Mouse (Mus musculus) forebrain, embryonic 12.5 days (tissue): ENCODE measurements around the gene Araf. TPM values are rescaled to one million over a fixed set of nuclear protein-coding genes. Genes with fewer than 3 reads are reported as not detected.
"Not testable (repeated sequence)": the region's sequence is repeated elsewhere in the genome, so short reads cannot be mapped to it uniquely, and the experiment has no call there.

Source experiments
- ATAC-seq: fragments of 200-750 bp; cut with Nextera tagmentation; 2 replicates; pipeline ENCODE4 v1.8.0; 2017; ENCODE audit warnings: moderate TSS enrichment; ENCODE audit not compliant: low FRiP score
- H3K27ac ChIP-seq: fragments of 300-500 bp; sonication (generic); 2 replicates; pipeline ENCODE4 v1.5.1; 2016; ENCODE audit warnings: mild to moderate bottlenecking
- H3K27me3 ChIP-seq: fragments of 300-500 bp; sonication (generic); 2 replicates; pipeline ENCODE4 v1.6.1; 2016; ENCODE audit warnings: mild to moderate bottlenecking
- H3K36me3 ChIP-seq: fragments of 300-500 bp; sonication (generic); replicated peaks from 2 replicates; pipeline ENCODE4 v1.6.1; 2016; ENCODE audit warnings: mild to moderate bottlenecking
- H3K4me1 ChIP-seq: fragments of 300-500 bp; sonication (generic); 2 replicates; pipeline ENCODE4 v1.6.1; 2016
- H3K4me2 ChIP-seq: fragments of 300-500 bp; sonication (generic); 2 replicates; pipeline ENCODE4 v1.6.1; 2016; ENCODE audit warnings: mild to moderate bottlenecking, moderate library complexity
- H3K4me3 ChIP-seq: fragments of 300-500 bp; sonication (generic); replicated peaks from 2 replicates; pipeline ENCODE4 v1.5.1; 2016; ENCODE audit warnings: mild to moderate bottlenecking
- H3K9ac ChIP-seq: fragments of 300-500 bp; sonication (generic); 2 replicates; pipeline ENCODE4 v1.6.1; 2016; ENCODE audit warnings: mild to moderate bottlenecking
- H3K9me3 ChIP-seq: fragments of 300-500 bp; sonication (generic); 2 replicates; pipeline ENCODE4 v1.6.1; 2016
- WGBS: fragments of 180-500 bp; shearing (Covaris S2); methylation state at CpG from one replicate; pipeline ENCODE4 v1.1.7; 2016; 5-methylcytosine and 5-hydroxymethylcytosine counted together
- polyA plus RNA-seq: library from polyadenylated mRNA; unstranded; fragments of >200 nt; fragmentation: Nextera tagmentation; extraction: Ambion mirVana; gene quantifications from 2 replicates; pipeline ENCODE4 v1.2.1, GENCODE M21; 2016

The Araf gene
- polyA plus RNA-seq, 1 experiment from 2014 or later, result 133 TPM

- peak; percentile 17 for ATAC-seq
Measured at GRCm38 (mm10) chrX:20798797-20799147, 1.2 kb downstream of the Araf start.

DNA sequence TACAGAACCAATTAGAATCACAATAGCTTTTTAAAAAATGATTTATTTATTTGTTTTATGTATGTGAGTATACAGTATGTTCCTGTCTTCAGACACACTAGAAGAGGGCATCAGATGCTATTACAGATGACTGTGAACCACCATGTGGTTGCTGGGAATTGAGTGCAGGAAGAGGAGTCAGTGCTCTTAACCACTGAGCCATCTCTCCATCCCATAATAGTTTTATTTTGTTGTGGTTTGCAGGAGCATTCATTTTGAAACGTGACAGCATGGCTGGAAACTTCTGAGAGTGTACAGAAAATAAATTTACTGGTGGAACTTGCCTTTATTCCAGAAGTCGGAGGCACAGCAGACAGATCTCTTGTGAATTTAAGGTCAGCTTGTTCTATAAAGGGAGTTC, 3.8 kb downstream of the Araf start:
- WGBS, result 76% methylated on average over 2 of the region's 2 CpGs
- no peak for ATAC-seq
- no peaks in the 10 kb centered on the region for H3K4me1 ChIP-seq
- no peak overlapping the region for H3K4me3 ChIP-seq
- no peak overlapping the region for H3K9ac ChIP-seq
- no peak overlapping the region for H3K4me2 ChIP-seq
- H3K27ac ChIP-seq, result no peak overlapping the region
- no peaks in the 10 kb centered on the region for H3K27me3 ChIP-seq
- H3K9me3 ChIP-seq, result no peaks in the 10 kb centered on the region
- no peaks in the 10 kb centered on the region for H3K36me3 ChIP-seq

More at GRCm38 (mm10) chrX:20798797-20799147, 1.2 kb downstream of the Araf start:
- Histone ChIP-seq H3K36me3 (no peaks in the 10 kb centered on the region), H3K27me3 (no peaks in the 10 kb centered on the region), H3K4me2 (peak overlapping the region; percentile 51), H3K9ac (peak overlapping the region; percentile 58), H3K4me3 (peak overlapping the region; percentile 46), H3K9me3 (no peaks in the 10 kb centered on the region), H3K27ac (peak overlapping the region; percentile 92), H3K4me1 (no peaks in the 10 kb centered on the region)
- 28% methylated on average over 7 of the region's 7 CpGs for WGBS

- not testable (repeated sequence) for H3K9me3 ChIP-seq, H3K4me1 ChIP-seq, ATAC-seq, H3K9ac ChIP-seq, H3K27ac ChIP-seq, H3K27me3 ChIP-seq, H3K4me3 ChIP-seq, H3K36me3 ChIP-seq, H3K4me2 ChIP-seq
- 60% methylated on average over 1 of the region's 1 CpGs for WGBS
Measured at GRCm38 (mm10) chrX:20804301-20804700, 6.7 kb downstream of the Araf start.

GRCm38 (mm10) chrX:20806295-20806694, 8.7 kb downstream of the Araf start:
- Histone ChIP-seq H3K27ac (no peak overlapping the region), H3K36me3 (no peaks in the 10 kb centered on the region), H3K9me3 (no peaks in the 10 kb centered on the region), H3K4me1 (no peaks in the 10 kb centered on the region), H3K27me3 (no peaks in the 10 kb centered on the region), H3K9ac (no peak overlapping the region), H3K4me3 (no peak overlapping the region), H3K4me2 (no peak overlapping the region)
- ATAC-seq, result no peak
- WGBS, result 65% methylated on average over 1 of the region's 1 CpGs

- Histone ChIP-seq H3K4me3 (no peak overlapping the region), H3K4me1 (0 out of 2 replicates have a peak, but pooled peaks cover 6% of the 10 kb centered on the region), H3K36me3 (no peaks in the 10 kb centered on the region), H3K27ac (no peak overlapping the region), H3K4me2 (no peak overlapping the region), H3K27me3 (no peaks in the 10 kb centered on the region), H3K9me3 (no peaks in the 10 kb centered on the region), H3K9ac (no peak overlapping the region)
- 83% methylated on average over 6 of the region's 6 CpGs for WGBS
- no peak for ATAC-seq
Measured at GRCm38 (mm10) chrX:20816974-20817373, 19.4 kb downstream of the Araf start.

GRCm38 (mm10) chrX:20819204-20819628, 21.6 kb downstream of the Araf start:
- H3K9ac ChIP-seq, result no peak overlapping the region
- peak overlapping the region; percentile 8; the same call in 1 of the 2 replicates for H3K4me3 ChIP-seq
- H3K9me3 ChIP-seq, result no peaks in the 10 kb centered on the region
- no peaks in the 10 kb centered on the region for H3K36me3 ChIP-seq
- 27% methylated on average over 19 of the region's 19 CpGs for whole genome bisulfite sequencing
- ATAC-seq, result peak; percentile 93
- 0 out of 2 replicates have a peak overlapping the region, but pooled peaks have one; percentile 31 for H3K27ac ChIP-seq
- peak overlapping the region; percentile 36 for H3K4me2 ChIP-seq
- no peaks in the 10 kb centered on the region for H3K27me3 ChIP-seq
- 0 out of 2 replicates have a peak, but pooled peaks cover 6% of the 10 kb centered on the region for H3K4me1 ChIP-seq

- 49% methylated on average over 8 of the region's 8 CpGs for WGBS
- Histone ChIP-seq H3K9ac (no peak overlapping the region), H3K9me3 (no peaks in the 10 kb centered on the region), H3K4me2 (peak overlapping the region; percentile 36), H3K4me3 (0 out of 2 replicates have a peak overlapping the region, but pooled peaks have one; percentile 8), H3K4me1 (0 out of 2 replicates have a peak, but pooled peaks cover 6% of the 10 kb centered on the region), H3K27me3 (no peaks in the 10 kb centered on the region), H3K27ac (0 out of 2 replicates have a peak overlapping the region, but pooled peaks have one; percentile 31), H3K36me3 (no peaks in the 10 kb centered on the region)
- 0 out of 2 replicates have a peak, but pooled peaks have one; percentile 6 for ATAC-seq
Measured at GRCm38 (mm10) chrX:20819708-20820426, 22.3 kb downstream of the Araf start.

- Histone ChIP-seq H3K27me3 (no peaks in the 10 kb centered on the region), H3K36me3 (no peaks in the 10 kb centered on the region), H3K27ac (no peak overlapping the region), H3K4me3 (no peak overlapping the region), H3K4me2 (no peak overlapping the region), H3K9ac (no peak overlapping the region), H3K4me1 (no peaks in the 10 kb centered on the region), H3K9me3 (no peaks in the 10 kb centered on the region)
- WGBS, result 43% methylated on average over 5 of the region's 5 CpGs
- ATAC-seq, result no peak
Measured at GRCm38 (mm10) chrX:20828934-20829333, 31.3 kb downstream of the Araf start.

GRCm38 (mm10) chrX:20847232-20847631, 49.6 kb downstream of the Araf start:
- Histone ChIP-seq H3K4me2 (no peak overlapping the region), H3K27me3 (no peaks in the 10 kb centered on the region), H3K9me3 (no peaks in the 10 kb centered on the region), H3K27ac (no peak overlapping the region), H3K36me3 (peaks cover 17% of the 10 kb centered on the region), H3K4me3 (no peak overlapping the region), H3K4me1 (peaks cover 3% of the 10 kb centered on the region; the same call in 1 of the 2 replicates), H3K9ac (no peak overlapping the region)
- no peak for ATAC-seq
- 89% methylated on average over 3 of the region's 3 CpGs for WGBS

DNA sequence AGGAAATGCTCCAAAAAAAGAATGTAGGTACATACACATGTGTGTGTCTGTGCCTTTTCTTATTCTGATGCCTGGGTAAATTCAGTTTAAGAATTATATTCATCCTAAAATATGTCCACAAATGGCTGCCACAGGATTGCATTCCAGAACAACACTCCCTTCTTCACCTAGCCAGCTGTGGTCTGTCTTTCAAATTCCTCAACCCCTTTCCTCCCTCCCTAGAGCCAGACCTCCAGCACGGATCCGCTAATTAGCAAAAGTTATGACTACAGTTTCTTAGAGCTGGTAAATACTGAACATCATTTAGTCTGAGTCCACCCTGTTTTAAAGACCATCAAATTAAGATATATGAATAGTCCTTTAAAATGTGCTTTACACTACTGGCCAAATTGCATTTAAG, 50.2 kb downstream of the Araf start:
- peaks cover 3% of the 10 kb centered on the region; the same call in 1 of the 2 replicates for H3K4me1 ChIP-seq
- peaks cover 17% of the 10 kb centered on the region for H3K36me3 ChIP-seq
- WGBS, result 19% methylated on average over 2 of the region's 2 CpGs
- peak overlapping the region; percentile 16; the same call in 1 of the 2 replicates for H3K4me3 ChIP-seq
- no peak overlapping the region for H3K9ac ChIP-seq
- H3K9me3 ChIP-seq, result no peaks in the 10 kb centered on the region
- H3K27ac ChIP-seq, result peak overlapping the region; percentile 36; the same call in 1 of the 2 replicates
- ATAC-seq, result peak; percentile 27; the same call in 1 of the 2 replicates
- H3K4me2 ChIP-seq, result peak overlapping the region; percentile 41
- no peaks in the 10 kb centered on the region for H3K27me3 ChIP-seq

- WGBS, result 18% methylated on average over 42 of the region's 42 CpGs
- ATAC-seq, result peak; percentile 99
- Histone ChIP-seq H3K36me3 (peaks cover 23% of the 10 kb centered on the region), H3K9ac (peak overlapping the region; percentile 65), H3K27me3 (no peaks in the 10 kb centered on the region), H3K4me2 (peak overlapping the region; percentile 58), H3K27ac (peak overlapping the region; percentile 46; the same call in 1 of the 2 replicates), H3K4me3 (peak overlapping the region; percentile 62), H3K9me3 (no peaks in the 10 kb centered on the region), H3K4me1 (peaks cover 3% of the 10 kb centered on the region; the same call in 1 of the 2 replicates)
Measured at GRCm38 (mm10) chrX:20848256-20848984, 50.8 kb downstream of the Araf start.

DNA sequence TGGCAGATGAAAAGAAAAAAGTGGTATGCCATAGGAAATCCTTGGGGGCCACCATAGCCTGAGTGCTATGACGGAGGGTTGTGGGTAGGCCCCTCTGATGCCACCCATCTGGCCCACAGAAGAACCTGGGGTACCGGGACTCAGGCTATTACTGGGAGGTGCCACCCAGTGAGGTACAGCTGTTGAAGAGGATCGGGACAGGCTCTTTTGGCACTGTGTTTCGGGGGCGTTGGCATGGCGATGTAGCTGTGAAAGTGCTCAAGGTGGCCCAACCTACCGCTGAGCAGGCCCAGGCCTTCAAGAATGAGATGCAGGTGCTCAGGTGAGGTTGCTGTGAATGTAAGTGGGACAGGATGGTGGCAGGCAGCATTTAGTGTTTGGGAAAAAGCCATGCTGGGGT, 56.2 kb downstream of the Araf start:
- Histone ChIP-seq H3K4me3 (no peak overlapping the region), H3K36me3 (peaks cover 34% of the 10 kb centered on the region), H3K27me3 (no peaks in the 10 kb centered on the region), H3K4me2 (no peak overlapping the region), H3K27ac (no peak overlapping the region), H3K9ac (no peak overlapping the region), H3K4me1 (peaks cover 3% of the 10 kb centered on the region; the same call in 1 of the 2 replicates), H3K9me3 (no peaks in the 10 kb centered on the region)
- no peak for ATAC-seq
- 90% methylated on average over 7 of the region's 7 CpGs for WGBS
